Mouse (Mus musculus): Measurements from ENCODE around the gene Iqcf1. TPM values are rescaled to one million over a fixed set of nuclear protein-coding genes. Genes with fewer than 3 reads are reported as not detected.

Iqcf1 gene
- polyA plus RNA-seq, 1 experiment from 2014 or later, result not detected

GRCm38 (mm10) chr9:106534975-106535374, 35.2 kb downstream of the Iqcf1 start:
- DNase-seq (ENCODE audit: low spot score), result no peak
- Histone ChIP-seq H3K27me3 (ENCODE audit: insufficient read depth, low read length) (no peaks in the 10 kb centered on the region), H3K4me2 (ENCODE audit: low read length) (no peak overlapping the region), H3K9ac (ENCODE audit: low read depth, low read length) (no peak overlapping the region), H3K9me3 (replicated peaks; ENCODE audit: low read length) (no peaks in the 10 kb centered on the region), H3K36me3 (ENCODE audit: insufficient read depth, low read length) (no peaks in the 10 kb centered on the region), H3K4me3 (replicated peaks; ENCODE audit: low read depth, low read length) (no peak overlapping the region), H3K27ac (no peak overlapping the region), H3K4me1 (replicated peaks; ENCODE audit: insufficient read depth, low read length) (no peaks in the 10 kb centered on the region)
- WGBS, result 87% methylated on average over 11 of the region's 11 CpGs
- no peak for TF ChIP-seq CTCF (IDR thresholded peaks at IDR 0.05; ENCODE audit: low read depth)
- no peak for ATAC-seq (replicated peaks; ENCODE audit: low FRiP score, low read depth)

Other genes with a start within 250 kb of the Iqcf1 start
- 13.1 and 14.5 TPM in 2 replicates for gene Poc1a, start 218.9 kb upstream of the Iqcf1 start, polyA plus RNA-seq (2015; fragmentation: Nextera tagmentation; extraction: Ambion mirVana)
- gene Dusp7, start 131.3 kb upstream of the Iqcf1 start, polyA plus RNA-seq (2015; fragmentation: Nextera tagmentation; extraction: Ambion mirVana), result 15.1 and 15.8 TPM in 2 replicates
- 1,104 and 1,207 TPM in 2 replicates for gene Rpl29, start 70.5 kb upstream of the Iqcf1 start, polyA plus RNA-seq (2015; fragmentation: Nextera tagmentation; extraction: Ambion mirVana)
- gene Acy1, start 61.6 kb upstream of the Iqcf1 start, polyA plus RNA-seq (2015; fragmentation: Nextera tagmentation; extraction: Ambion mirVana), result 62.9 and 67.0 TPM in 2 replicates
- 72.8 and 75.2 TPM in 2 replicates for gene Abhd14b, start 52.5 kb upstream of the Iqcf1 start, polyA plus RNA-seq (2015; fragmentation: Nextera tagmentation; extraction: Ambion mirVana)
- 57.0 and 60.8 TPM in 2 replicates for gene Abhd14a, start 52.3 kb upstream of the Iqcf1 start, polyA plus RNA-seq (2015; fragmentation: Nextera tagmentation; extraction: Ambion mirVana)
- 78.6 and 79.7 TPM in 2 replicates for gene Pcbp4, start 46.7 kb upstream of the Iqcf1 start, polyA plus RNA-seq (2015; fragmentation: Nextera tagmentation; extraction: Ambion mirVana)
- gene Gpr62, start 34.0 kb upstream of the Iqcf1 start, polyA plus RNA-seq (2015; fragmentation: Nextera tagmentation; extraction: Ambion mirVana), result 0.52 and 0.91 TPM in 2 replicates
- 35.6 and 40.0 TPM in 2 replicates for gene Rrp9, start 24.0 kb upstream of the Iqcf1 start, polyA plus RNA-seq (2015; fragmentation: Nextera tagmentation; extraction: Ambion mirVana)
- 5.8 and 6.4 TPM in 2 replicates for gene Parp3, start 23.0 kb upstream of the Iqcf1 start, polyA plus RNA-seq (2015; fragmentation: Nextera tagmentation; extraction: Ambion mirVana)
- not detected in 2 replicates for gene Iqcf5, start 14.6 kb downstream of the Iqcf1 start, polyA plus RNA-seq (2015; fragmentation: Nextera tagmentation; extraction: Ambion mirVana)
- gene Iqcf3, start 61.7 kb downstream of the Iqcf1 start, polyA plus RNA-seq (2015; fragmentation: Nextera tagmentation; extraction: Ambion mirVana), result not detected in 2 replicates
- not detected in 2 replicates for gene Iqcf4, start 71.0 kb downstream of the Iqcf1 start, polyA plus RNA-seq (2015; fragmentation: Nextera tagmentation; extraction: Ambion mirVana)
- not detected in 2 replicates for gene Iqcf6, start 126.6 kb downstream of the Iqcf1 start, polyA plus RNA-seq (2015; fragmentation: Nextera tagmentation; extraction: Ambion mirVana)
- gene Grm2, start 156.1 kb downstream of the Iqcf1 start, polyA plus RNA-seq (2015; fragmentation: Nextera tagmentation; extraction: Ambion mirVana), result not detected in 2 replicates
- 100 and 104 TPM in 2 replicates for gene Tex264, start 186.0 kb downstream of the Iqcf1 start, polyA plus RNA-seq (2015; fragmentation: Nextera tagmentation; extraction: Ambion mirVana)